Mouse (Mus musculus): ENCODE measurements at regions not wholly inside any gene's neighbourhood (a gene's known extent, or its start where the extent isn't known, plus 50 kb on each side); places are given as distances from the start of the nearest gene placed in this dataset.

GRCm38 (mm10) chr3:76014766-76015165 is 58.0 kb upstream of the Golim4 start:
- DNase-seq, result no peak

GRCm38 (mm10) chr3:76008564-76009183 is 51.9 kb upstream of the Golim4 start:
- peak; percentile 4 to 6 for DNase-seq

All from kidney, adult 8-10 months (tissue).